Mouse (Mus musculus) testis, adult 2 months (tissue): ENCODE results near the gene Nek9.

Source experiments
- CTCF ChIP-seq: fragments of 200-500 bp; IDR thresholded peaks from 2 replicates; pipeline ENCODE4 v1.5.1; 2012; ENCODE audit warnings: low read depth, mild to moderate bottlenecking, inconsistent platforms, low read length, moderate library complexity; ENCODE audit not compliant: control insufficient read depth, insufficient read depth, insufficient replicate concordance
- POLR2A ChIP-seq: fragments of 200-500 bp; IDR thresholded peaks from 2 replicates; pipeline ENCODE4 v1.6.1; 2012; ENCODE audit warnings: low read depth, mild to moderate bottlenecking, inconsistent platforms, low read length, moderate library complexity; ENCODE audit not compliant: control insufficient read depth

- no peak for TF ChIP-seq POLR2A
- TF ChIP-seq CTCF: no peak
These were observed 41.8 kb upstream of the Nek9 start for GRCm38 (mm10) chr12:85380942-85381341.
